Mouse (Mus musculus) kidney, embryonic 14.5 days (tissue): ENCODE data around the gene Krtap24-1. TPM values are rescaled to one million over a fixed set of nuclear protein-coding genes. Genes with fewer than 3 reads are reported as not detected.

Source experiments
- ATAC-seq: fragments of 200-750 bp; cut with Nextera tagmentation; 2 replicates; pipeline ENCODE4 v1.8.0; 2017; ENCODE audit warnings: moderate number of reproducible peaks, mild to moderate bottlenecking, moderate TSS enrichment, moderate library complexity; ENCODE audit not compliant: low FRiP score, low TSS enrichment
- H3K27ac ChIP-seq: fragments of 300-500 bp; sonication (generic); 2 replicates; pipeline ENCODE4 v1.5.1; 2014; ENCODE audit warnings: low read depth, mild to moderate bottlenecking, low read length, moderate library complexity, mixed read lengths
- H3K27me3 ChIP-seq: fragments of 300-500 bp; sonication (generic); 2 replicates; pipeline ENCODE4 v1.6.1; 2014; ENCODE audit warnings: mild to moderate bottlenecking, low read length; ENCODE audit not compliant: control insufficient read depth, insufficient read depth
- H3K36me3 ChIP-seq: fragments of 300-500 bp; sonication (generic); 2 replicates; pipeline ENCODE4 v1.6.1; 2014; ENCODE audit warnings: low read length, mixed read lengths; ENCODE audit not compliant: control insufficient read depth, insufficient read depth
- H3K4me1 ChIP-seq: fragments of 300-500 bp; sonication (generic); 2 replicates; pipeline ENCODE4 v1.6.1; 2014; ENCODE audit warnings: low read length, mixed read lengths; ENCODE audit not compliant: control insufficient read depth, insufficient read depth
- H3K4me2 ChIP-seq: fragments of 300-500 bp; sonication (generic); replicated peaks from 2 replicates; pipeline ENCODE4 v1.6.1; 2014; ENCODE audit warnings: low read depth, mild to moderate bottlenecking, low read length
- H3K4me3 ChIP-seq: fragments of 300-500 bp; sonication (generic); 2 replicates; pipeline ENCODE4 v1.5.1; 2014; ENCODE audit warnings: mild to moderate bottlenecking, low read length
- H3K9ac ChIP-seq: fragments of 300-500 bp; sonication (generic); 2 replicates; pipeline ENCODE4 v1.6.1; 2014; ENCODE audit warnings: low read depth, mild to moderate bottlenecking, low read length, moderate library complexity
- H3K9me3 ChIP-seq: fragments of 300-500 bp; sonication (generic); 2 replicates; pipeline ENCODE4 v1.6.1; 2016; ENCODE audit warnings: low read length; ENCODE audit not compliant: control insufficient read depth
- whole genome bisulfite sequencing: fragments of 180-500 bp; shearing (Covaris S2); extraction: QIAGEN DNeasy Blood & Tissue Kit; methylation state at CpG from one replicate; pipeline ENCODE4 v1.1.7; 2014; 5-methylcytosine and 5-hydroxymethylcytosine counted together
- polyA plus RNA-seq: library from polyadenylated mRNA; unstranded; fragments of >200 nt; fragmentation: Nextera tagmentation; extraction: Ambion mirVana; gene quantifications from 2 replicates; pipeline ENCODE4 v1.2.1, GENCODE M21; 2014

Gene Krtap24-1
- not detected in 2 replicates for polyA plus RNA-seq

- no peak within 1 kb of the TSS for H3K9ac ChIP-seq
- no peak within 1 kb of the TSS for H3K4me2 ChIP-seq
- 91% methylated on average over 8 of the region's 8 CpGs for WGBS
- H3K4me3 ChIP-seq: no peak within 1 kb of the TSS
- H3K27me3 ChIP-seq: no peaks in the 10 kb centered on the region
- H3K4me1 ChIP-seq: no peaks in the 10 kb centered on the region
- H3K9me3 ChIP-seq: no peaks in the 10 kb centered on the region
- H3K27ac ChIP-seq: no peak within 1 kb of the TSS
- no peaks in the 10 kb centered on the region for H3K36me3 ChIP-seq
- ATAC-seq: no peak
Observed at GRCm38 (mm10) chr16:88611922-88612321, at the start of gene Krtap24-1. TSS of gene Krtap24-1 (minus strand) at chr16:88612279.

DNA sequence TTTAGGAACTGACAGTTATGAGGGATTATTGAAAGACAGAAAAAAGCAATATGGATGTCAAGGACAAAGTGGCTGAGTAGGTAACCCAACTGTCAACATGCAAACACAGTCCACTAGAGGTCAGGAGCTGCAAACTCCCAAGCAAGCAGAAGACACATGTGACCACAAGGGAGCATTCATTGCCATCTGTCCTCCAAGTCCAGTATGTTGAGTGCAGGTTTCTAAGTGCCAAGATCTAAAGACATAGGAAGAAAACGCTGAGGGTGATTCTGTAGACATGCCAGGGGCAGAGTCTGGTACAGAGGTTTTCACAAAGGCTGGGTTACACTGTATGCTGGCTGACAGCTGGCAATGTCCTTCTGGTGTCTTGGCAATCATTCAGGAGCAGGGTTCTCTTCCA lies 45.3 kb upstream of the Krtap24-1 start:
- 45% methylated on average over 1 of the region's 1 CpGs for WGBS

GRCm38 (mm10) chr16:88651952-88652351 lies 39.9 kb upstream of the Krtap24-1 start:
- Histone ChIP-seq H3K4me2 (no peak overlapping the region), H3K4me3 (no peak overlapping the region), H3K9me3 (no peaks in the 10 kb centered on the region), H3K9ac (no peak overlapping the region), H3K27ac (no peak overlapping the region), H3K36me3 (no peaks in the 10 kb centered on the region), H3K4me1 (no peaks in the 10 kb centered on the region), H3K27me3 (no peaks in the 10 kb centered on the region)
- no peak for ATAC-seq
- 74% methylated on average over 2 of the region's 2 CpGs for WGBS

More for the DNA sequence above, 45.3 kb upstream of the Krtap24-1 start:
- no peak overlapping the region for H3K27ac ChIP-seq
- no peak overlapping the region for H3K4me3 ChIP-seq
- H3K36me3 ChIP-seq: no peaks in the 10 kb centered on the region
- H3K9ac ChIP-seq: no peak overlapping the region
- no peaks in the 10 kb centered on the region for H3K4me1 ChIP-seq
- 0 out of 2 replicates have a peak, but pooled peaks have one; percentile 35 for ATAC-seq
- no peak overlapping the region for H3K4me2 ChIP-seq
- H3K27me3 ChIP-seq: no peaks in the 10 kb centered on the region
- no peaks in the 10 kb centered on the region for H3K9me3 ChIP-seq

GRCm38 (mm10) chr16:88651082-88651481 lies 39.0 kb upstream of the Krtap24-1 start:
- 59% methylated on average over 1 of the region's 1 CpGs for WGBS

DNA sequence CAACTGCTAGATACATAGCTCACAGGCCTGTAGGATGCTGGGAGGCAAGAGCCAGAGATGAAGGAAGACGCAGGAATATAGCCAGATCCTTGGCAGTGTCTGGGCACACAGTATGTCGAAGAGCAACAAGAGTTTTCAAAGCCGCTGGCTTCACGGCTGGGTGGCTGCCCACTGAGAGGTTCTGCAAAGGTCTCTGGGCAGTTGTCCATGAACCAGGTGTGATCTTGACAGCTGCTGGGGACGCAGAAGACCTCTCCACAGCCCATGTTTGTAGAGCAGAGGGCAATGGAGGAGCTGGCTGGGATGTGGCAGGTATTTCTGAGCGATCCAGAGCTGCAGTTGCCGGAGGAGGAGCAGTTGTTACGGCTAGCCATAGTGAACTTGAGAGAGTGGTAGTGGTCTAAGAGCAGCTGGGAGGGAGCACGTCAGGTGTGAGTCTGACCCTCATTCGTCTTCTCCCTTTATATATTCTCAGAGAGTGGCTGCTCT lies 35.3 kb upstream of the Krtap24-1 start, which contains the start of gene Krtap26-1:
Gene Krtap26-1 (minus strand): TSS at position 439 of the 489 bp plus-strand sequence.
- Histone ChIP-seq H3K27ac (no peak within 1 kb of the TSS), H3K9ac (no peak within 1 kb of the TSS), H3K4me1 (no peaks in the 10 kb centered on the region), H3K4me3 (no peak within 1 kb of the TSS), H3K27me3 (no peaks in the 10 kb centered on the region), H3K4me2 (0 out of 2 replicates have a peak within 1 kb of the TSS, but pooled peaks have one; percentile 8), H3K36me3 (no peaks in the 10 kb centered on the region), H3K9me3 (no peaks in the 10 kb centered on the region)
- peak; percentile 73 for ATAC-seq
- WGBS: 45% methylated on average over 10 of the region's 10 CpGs

More at GRCm38 (mm10) chr16:88651082-88651481, 39.0 kb upstream of the Krtap24-1 start:
- Histone ChIP-seq H3K9me3 (no peaks in the 10 kb centered on the region), H3K4me1 (no peaks in the 10 kb centered on the region), H3K4me2 (no peak overlapping the region), H3K36me3 (no peaks in the 10 kb centered on the region), H3K9ac (no peak overlapping the region), H3K27me3 (no peaks in the 10 kb centered on the region), H3K27ac (no peak overlapping the region), H3K4me3 (no peak overlapping the region)
- no peak for ATAC-seq

DNA sequence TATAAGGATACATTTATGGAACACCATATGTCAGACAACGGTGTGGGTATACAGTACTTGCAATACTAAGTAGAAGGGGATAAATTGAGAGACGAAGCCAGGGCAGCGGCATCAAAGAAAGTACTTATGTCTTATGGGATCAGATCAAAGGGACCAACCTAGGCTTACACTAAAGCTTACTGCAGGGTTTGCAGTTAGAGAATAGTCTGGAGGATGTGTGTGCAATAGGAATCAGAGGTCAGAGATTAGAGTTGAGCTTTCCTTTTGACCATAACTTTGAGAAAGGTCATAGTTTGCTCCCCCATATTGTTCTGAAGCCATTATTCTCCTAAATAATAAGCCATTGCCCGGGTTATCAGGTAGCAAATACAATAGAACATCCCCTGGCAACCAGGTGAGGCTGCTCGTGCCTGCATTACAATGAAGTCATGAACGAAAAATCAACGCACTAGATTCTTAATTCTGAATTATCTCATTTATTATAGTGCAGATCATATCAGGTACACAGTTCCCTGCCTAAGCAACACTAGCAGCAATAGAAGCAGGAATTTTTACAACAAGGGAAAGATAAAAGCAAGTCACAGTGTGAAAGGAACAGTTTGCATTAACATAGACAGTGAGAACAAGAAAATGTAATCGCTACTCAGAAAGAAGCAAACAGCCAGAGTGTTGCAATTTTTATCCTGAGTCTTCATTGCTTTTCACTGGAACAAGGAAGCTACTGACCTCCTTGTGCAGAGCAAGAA lies 34.5 kb upstream of the Krtap24-1 start:
- no peak for ATAC-seq
- WGBS: 77% methylated on average over 8 of the region's 8 CpGs
- H3K9me3 ChIP-seq: no peaks in the 10 kb centered on the region
- H3K4me1 ChIP-seq: no peaks in the 10 kb centered on the region
- H3K36me3 ChIP-seq: no peaks in the 10 kb centered on the region
- no peak overlapping the region for H3K9ac ChIP-seq
- no peak overlapping the region for H3K27ac ChIP-seq
- H3K27me3 ChIP-seq: no peaks in the 10 kb centered on the region
- no peak overlapping the region for H3K4me2 ChIP-seq
- H3K4me3 ChIP-seq: no peak overlapping the region

DNA sequence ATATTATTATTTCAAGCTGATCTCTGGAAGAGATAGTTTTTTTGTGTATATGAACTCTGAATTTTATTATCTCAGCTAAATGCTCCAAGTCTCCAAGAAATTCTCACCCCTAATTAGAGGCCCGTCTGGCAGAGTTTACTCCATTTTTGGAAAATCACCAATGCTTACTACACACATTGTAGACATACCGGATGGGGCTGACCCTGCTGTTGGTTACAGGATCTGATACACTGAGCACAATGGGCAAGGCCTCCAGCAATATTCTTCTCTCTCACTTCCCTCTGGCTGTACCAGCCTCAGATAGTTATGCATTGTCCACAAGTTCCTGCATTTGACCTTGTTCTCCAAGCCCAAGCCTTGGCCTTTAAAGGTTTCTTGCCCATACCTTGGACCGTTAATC lies 28.0 kb upstream of the Krtap24-1 start:
- no peaks in the 10 kb centered on the region for H3K27me3 ChIP-seq
- H3K4me1 ChIP-seq: no peaks in the 10 kb centered on the region
- no peak overlapping the region for H3K9ac ChIP-seq
- no peak overlapping the region for H3K4me3 ChIP-seq
- no peaks in the 10 kb centered on the region for H3K9me3 ChIP-seq
- no peaks in the 10 kb centered on the region for H3K36me3 ChIP-seq
- 91% methylated on average over 3 of the region's 3 CpGs for WGBS
- no peak overlapping the region for H3K4me2 ChIP-seq
- ATAC-seq: no peak
- no peak overlapping the region for H3K27ac ChIP-seq

- H3K9me3 ChIP-seq: no peaks in the 10 kb centered on the region
- no peak overlapping the region for H3K4me2 ChIP-seq
- H3K36me3 ChIP-seq: no peaks in the 10 kb centered on the region
- H3K4me1 ChIP-seq: no peaks in the 10 kb centered on the region
- 46% methylated on average over 4 of the region's 4 CpGs for WGBS
- ATAC-seq: no peak
- no peak overlapping the region for H3K4me3 ChIP-seq
- no peak overlapping the region for H3K9ac ChIP-seq
- no peaks in the 10 kb centered on the region for H3K27me3 ChIP-seq
- no peak overlapping the region for H3K27ac ChIP-seq
Observed at GRCm38 (mm10) chr16:88635142-88635541, 23.1 kb upstream of the Krtap24-1 start.

DNA sequence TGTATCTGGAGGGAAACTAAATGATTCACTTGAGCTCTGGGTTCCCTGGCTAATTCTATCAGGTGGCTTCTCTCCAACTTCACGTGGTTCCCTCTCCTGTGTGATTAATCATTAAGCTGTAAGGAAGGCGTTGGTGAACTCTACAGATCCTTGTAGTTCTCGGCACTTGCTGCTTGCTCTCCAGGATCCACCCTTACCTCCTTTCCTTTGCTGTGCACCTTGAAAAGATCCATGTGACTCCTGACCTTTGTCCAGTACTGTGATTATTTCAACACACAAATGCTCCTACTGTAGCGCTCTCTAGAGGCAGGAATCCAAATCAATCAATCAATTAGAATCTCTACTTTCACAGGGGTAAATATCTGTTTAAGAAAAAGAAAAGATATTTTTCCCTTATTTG lies 19.4 kb upstream of the Krtap24-1 start:
- H3K9me3 ChIP-seq: no peaks in the 10 kb centered on the region
- 0 out of 2 replicates have a peak, but pooled peaks have one; percentile 64 for ATAC-seq
- WGBS: 38% methylated on average over 4 of the region's 4 CpGs
- no peak overlapping the region for H3K4me2 ChIP-seq
- H3K4me3 ChIP-seq: no peak overlapping the region
- H3K27me3 ChIP-seq: no peaks in the 10 kb centered on the region
- no peaks in the 10 kb centered on the region for H3K36me3 ChIP-seq
- H3K27ac ChIP-seq: no peak overlapping the region
- no peak overlapping the region for H3K9ac ChIP-seq
- H3K4me1 ChIP-seq: no peaks in the 10 kb centered on the region
